Mouse (Mus musculus) CH12.LX (cell line): ENCODE results near the gene Sar1b. TPM values are rescaled to one million over a fixed set of nuclear protein-coding genes. Genes with fewer than 3 reads are reported as not detected.
"Not testable (repeated sequence)": the region's sequence is repeated elsewhere in the genome, so short reads cannot be mapped to it uniquely, and the experiment has no call there.

ENCODE experiments used
- DNase-seq: peaks from one replicate; pipeline ENCODE4 v3.0.0-alpha.2; 2013; ENCODE audit errors: extremely low read depth
- H3K27ac ChIP-seq: 2 replicates; pipeline ENCODE4 v1.5.1; 2012; ENCODE audit warnings: low read depth, mild to moderate bottlenecking, control low read depth, moderate library complexity; ENCODE audit not compliant: insufficient read depth
- H3K27me3 ChIP-seq: replicated peaks from 2 replicates; pipeline ENCODE3; 2012; ENCODE audit warnings: inconsistent platforms
- H3K36me3 ChIP-seq, 2 experiments: replicated peaks in 1 of 2; 2 replicates each; pipeline versions ENCODE3 to v1.6.1; 2012; ENCODE audit warnings: inconsistent platforms in 1 of 2, low read length in 1 of 2, mild to moderate bottlenecking in 1 of 2, mixed read lengths in 1 of 2, moderate library complexity in 1 of 2; ENCODE audit not compliant: control insufficient read depth in 1 of 2, insufficient read depth in 1 of 2
- H3K4me1 ChIP-seq, 2 experiments: 2 replicates each; pipeline ENCODE4 v1.6.1; 2012; ENCODE audit warnings: inconsistent platforms in 1 of 2, moderate library complexity in 1 of 2; ENCODE audit not compliant: insufficient read depth in 2 of 2, control insufficient read depth in 1 of 2
- H3K4me2 ChIP-seq: 2 replicates; pipeline ENCODE4 v1.6.1; 2012; ENCODE audit warnings: low read depth, mild to moderate bottlenecking, control low read depth; ENCODE audit not compliant: poor library complexity, insufficient read depth, severe bottlenecking
- H3K4me3 ChIP-seq, 3 experiments: fragments of 150-350 bp in 1 of 3; sonication (generic) in 1 of 3; replicated peaks in 1 of 3; 2 replicates each; pipeline versions ENCODE3 to v1.5.1; 2011 to 2012; ENCODE audit warnings: low read depth in 2 of 3, low read length in 2 of 3, mild to moderate bottlenecking in 2 of 3, moderate library complexity in 2 of 3, control low read depth in 1 of 3, improper control_type of control experiment in 1 of 3, inconsistent platforms in 1 of 3, mixed read lengths in 1 of 3; ENCODE audit not compliant: poor library complexity in 1 of 3
- H3K79me2 ChIP-seq: replicated peaks from 2 replicates; pipeline ENCODE4 v1.6.1; 2012; ENCODE audit warnings: mild to moderate bottlenecking, moderate library complexity; ENCODE audit not compliant: control insufficient read depth, poor library complexity, insufficient read depth, severe bottlenecking; ENCODE audit errors: extremely low read depth
- H3K9ac ChIP-seq: 2 replicates; pipeline ENCODE4 v1.6.1; 2012; ENCODE audit warnings: low read depth, mild to moderate bottlenecking, control low read depth, moderate library complexity; ENCODE audit not compliant: insufficient read depth
- H3K9me3 ChIP-seq: replicated peaks from 2 replicates; pipeline ENCODE3; 2012; ENCODE audit warnings: low read length, inconsistent platforms, mixed read lengths
- CHD2 ChIP-seq: IDR thresholded peaks from 2 replicates; pipeline ENCODE4 v1.6.1; 2011; ENCODE audit warnings: low read length, improper control_type of control experiment
- CTCF ChIP-seq, 2 experiments: IDR thresholded peaks in 1 of 2; conservative IDR thresholded peaks in 1 of 2; 2 replicates each; pipeline ENCODE4 v1.5.1; 2011 to 2012; ENCODE audit warnings: low read depth in 2 of 2, low read length in 2 of 2, improper control_type of control experiment in 1 of 2, inconsistent platforms in 1 of 2, mild to moderate bottlenecking in 1 of 2, moderate library complexity in 1 of 2
- ELF1 ChIP-seq: IDR thresholded peaks from 2 replicates; pipeline ENCODE4 v1.6.1; 2014; ENCODE audit warnings: low read depth, mild to moderate bottlenecking, inconsistent platforms, low read length, improper control_type of control experiment
- JUN ChIP-seq: IDR thresholded peaks from 2 replicates; pipeline ENCODE4 v1.6.1; 2011; ENCODE audit warnings: low read depth, mild to moderate bottlenecking, low read length, improper control_type of control experiment, moderate library complexity; ENCODE audit not compliant: insufficient read depth
- MYC ChIP-seq: IDR thresholded peaks from 2 replicates; pipeline ENCODE4 v1.6.1; 2011; ENCODE audit warnings: low read depth, mild to moderate bottlenecking, improper control_type of control experiment, low read length
- POLR2A ChIP-seq: IDR thresholded peaks from 2 replicates; pipeline ENCODE4 v1.6.1; 2011; ENCODE audit warnings: low read depth, mild to moderate bottlenecking, improper control_type of control experiment, low read length
- RAD21 ChIP-seq: IDR thresholded peaks from 2 replicates; pipeline ENCODE4 v1.6.1; 2011; ENCODE audit warnings: low read depth, mild to moderate bottlenecking, low read length, improper control_type of control experiment, moderate library complexity
- RCOR1 ChIP-seq: conservative IDR thresholded peaks from 2 replicates; pipeline ENCODE4 v1.6.1; 2012; ENCODE audit warnings: low read depth, mild to moderate bottlenecking, inconsistent platforms, low read length, improper control_type of control experiment
- SIN3A ChIP-seq: IDR thresholded peaks from 2 replicates; pipeline ENCODE4 v1.6.1; 2012; ENCODE audit warnings: low read length, improper control_type of control experiment, inconsistent platforms
- TBP ChIP-seq: conservative IDR thresholded peaks from 2 replicates; pipeline ENCODE4 v1.6.1; 2011; ENCODE audit warnings: low read depth, low read length, improper control_type of control experiment
- USF2 ChIP-seq: conservative IDR thresholded peaks from 2 replicates; pipeline ENCODE4 v1.6.1; 2011; ENCODE audit warnings: low read depth, low read length, improper control_type of control experiment
- ZKSCAN1 ChIP-seq: IDR thresholded peaks from 2 replicates; pipeline ENCODE4 v1.6.1; 2012; ENCODE audit warnings: low read depth, inconsistent platforms, low read length, improper control_type of control experiment, borderline replicate concordance
- ZNF384 ChIP-seq: IDR thresholded peaks from 2 replicates; pipeline ENCODE4 v1.6.1; 2012; ENCODE audit warnings: low read depth, low read length, improper control_type of control experiment, inconsistent platforms
- dilution Hi-C: fragments of 300-500 bp; cut with MboI; formaldehyde crosslinking; loops from 2 replicates; pipeline ENCODE4 v1.14.3; 2020; ENCODE audit warnings: low sequenced_read_pairs; ENCODE audit not compliant: extremely low pct_unique_long_range_greater_than_20kb, extremely low pct_ligation_motif_present
- in situ Hi-C: fragments of 300-500 bp; cut with MboI; formaldehyde crosslinking; loops from 3 replicates; pipeline ENCODE4 v1.14.3; 2019; ENCODE audit warnings: low sequenced_read_pairs, low pct_ligation_motif_present, low pct_unique_long_range_greater_than_20kb, mixed read lengths
- polyA plus RNA-seq: library from polyadenylated mRNA; unstranded; fragments of >175 nt; gene quantifications from 2 replicates; pipeline ENCODE4 v1.2.1, GENCODE M21; 2012; ENCODE audit warnings: low read depth; ENCODE audit not compliant: insufficient read length
- total RNA-seq, 2 experiments: library from RNA; depleted of rRNA; stranded (reverse); fragments of 300-350 nt in 1 of 2; fragments of >200 nt in 1 of 2; gene quantifications; 2 replicates each; pipeline ENCODE4 v1.2.3; 2012 to 2014

Gene Sar1b
- total and polyA plus RNA-seq, 3 experiments = 79.3 to 258 (median 171) TPM

- H3K4me2 ChIP-seq = peak overlapping the region; percentile 81
- peak overlapping the region; percentile 73 for H3K27ac ChIP-seq
- dilution Hi-C loops = no loop called here
Observed at GRCm38 (mm10) chr11:51757023-51757422, 6.5 kb upstream of the Sar1b start.

DNA sequence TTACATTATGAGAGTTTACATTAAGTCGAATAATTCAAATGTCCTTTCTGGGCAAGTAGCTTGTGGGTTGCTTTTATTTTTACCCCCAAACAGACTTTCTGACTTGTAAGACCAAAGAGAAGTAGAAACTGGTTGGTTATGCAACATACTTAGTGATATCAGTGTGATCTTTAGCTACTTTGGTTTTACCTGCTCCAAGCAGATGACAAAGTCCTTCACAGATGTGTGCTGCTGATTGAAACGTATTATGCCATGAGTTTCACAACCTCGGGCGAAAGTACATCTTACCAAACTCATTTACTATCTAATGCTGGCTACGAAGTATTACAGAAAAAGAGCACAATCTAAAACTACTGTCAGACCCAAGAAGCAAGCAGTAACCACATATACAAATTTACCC, 5.9 kb upstream of the Sar1b start:
- in situ Hi-C loops = no loop called here
- Histone ChIP-seq H3K27ac (no peak overlapping the region), H3K9me3 (no peaks in the 10 kb centered on the region)

More at GRCm38 (mm10) chr11:51757023-51757422, 6.5 kb upstream of the Sar1b start:
- peak overlapping the region; percentile 73 for H3K9ac ChIP-seq
- in situ Hi-C loops = no loop called here
- H3K9me3 ChIP-seq = no peaks in the 10 kb centered on the region
- peaks cover 4 to 14% of the 10 kb centered on the region in 2 experiments for H3K36me3 ChIP-seq
- TF ChIP-seq JUN (no peak), ZKSCAN1 (no peak), MYC (peak; percentile 27; the same call in 1 of the 2 replicates), TBP (0 out of 2 replicates have a peak, but pooled peaks have one; percentile 67)
- TF ChIP-seq, all 38 proteins: peak for 2
- Histone ChIP-seq H3K4me1 (peaks cover 7 to 61% of the 10 kb centered on the region in 2 experiments), H3K79me2 (peaks cover 22% of the 10 kb centered on the region), H3K4me3 (peak overlapping the region; percentile 45 to 97 (median 76)), H3K27me3 (no peaks in the 10 kb centered on the region)
- no peak for DNase-seq

DNA sequence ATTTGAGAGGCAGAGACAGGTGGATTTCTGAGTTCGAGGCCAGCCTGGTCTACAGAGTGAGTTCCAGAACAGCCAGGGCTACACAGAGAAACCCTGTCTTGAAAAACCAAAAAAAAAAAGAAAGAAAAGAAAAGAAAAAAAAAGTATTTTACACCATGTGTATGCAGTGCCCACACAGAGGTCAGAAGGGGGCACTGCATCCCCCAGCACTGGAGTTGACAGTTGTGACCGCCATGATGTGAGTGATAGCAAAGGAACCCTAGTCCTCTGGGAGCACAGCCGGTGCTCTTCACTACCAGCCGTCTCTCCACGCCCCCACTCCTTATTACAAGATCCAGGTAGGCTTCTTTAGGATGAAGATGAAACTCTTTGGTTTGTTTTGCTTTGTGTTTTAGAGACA, 5.3 kb upstream of the Sar1b start:
- H3K4me3 ChIP-seq, H3K4me2 ChIP-seq, H3K27me3 ChIP-seq, H3K9me3 ChIP-seq, H3K36me3 ChIP-seq, dilution Hi-C loops, H3K9ac ChIP-seq, DNase-seq, in situ Hi-C loops, H3K27ac ChIP-seq: not testable (repeated sequence)
- Histone ChIP-seq H3K4me1 (peaks cover 7 to 70% of the 10 kb centered on the region in 2 experiments), H3K79me2 (peaks cover 17% of the 10 kb centered on the region)
- TF ChIP-seq CTCF (conservative IDR thresholded peaks at IDR 0.05 in 1 of 2, IDR thresholded peaks at IDR 0.05 in 1 of 2; ENCODE audit: low read depth in 2 of 2, low read length in 2 of 2) (peak in 1 of 2 experiments; percentile 46; a peak in 2 of 4 replicates), ZNF384 (peak; percentile 38), POLR2A (0 out of 2 replicates have a peak, but pooled peaks have one; percentile 5), RAD21 (peak; percentile 4)

More for the DNA sequence above, 5.9 kb upstream of the Sar1b start:
- peaks cover 21% of the 10 kb centered on the region for H3K79me2 ChIP-seq
- no peak overlapping the region for H3K4me2 ChIP-seq
- peaks cover 4 to 12% of the 10 kb centered on the region in 2 experiments for H3K36me3 ChIP-seq
- dilution Hi-C loops = no loop called here
- H3K4me3 ChIP-seq = no peak overlapping the region
- no peak for DNase-seq
- H3K4me1 ChIP-seq = peaks cover 7 to 65% of the 10 kb centered on the region in 2 experiments
- H3K27me3 ChIP-seq = no peaks in the 10 kb centered on the region
- no peak overlapping the region for H3K9ac ChIP-seq
- TF ChIP-seq USF2 = no peak
- TF ChIP-seq SIN3A = 0 out of 2 replicates have a peak, but pooled peaks have one; percentile 13
- no peak for TF ChIP-seq TBP
- TF ChIP-seq CHD2 = no peak
- no peak for TF ChIP-seq RCOR1
- no peak for TF ChIP-seq ELF1
